Mouse (Mus musculus) intestine, postnatal 0 days (tissue): ENCODE measurements at regions not wholly inside any gene's neighbourhood (a gene's known extent, or its start where the extent isn't known, plus 50 kb on each side); places are given as distances from the start of the nearest gene placed in this dataset.

Source experiments
- ATAC-seq: fragments of 200-750 bp; cut with Nextera tagmentation; 2 replicates; pipeline ENCODE4 v1.8.0; 2017; ENCODE audit warnings: mild to moderate bottlenecking, moderate TSS enrichment, moderate library complexity
- H3K27ac ChIP-seq: fragments of 300-500 bp; sonication (generic); 2 replicates; pipeline ENCODE4 v1.5.1; 2014; ENCODE audit warnings: mild to moderate bottlenecking, low read depth, low read length, moderate library complexity
- H3K27me3 ChIP-seq: fragments of 300-500 bp; sonication (generic); replicated peaks from 2 replicates; pipeline ENCODE4 v1.6.1; 2014; ENCODE audit warnings: low read length, mixed read lengths; ENCODE audit not compliant: control insufficient read depth, insufficient read depth
- H3K36me3 ChIP-seq: fragments of 300-500 bp; sonication (generic); 2 replicates; pipeline ENCODE4 v1.6.1; 2014; ENCODE audit warnings: mild to moderate bottlenecking, moderate library complexity; ENCODE audit not compliant: control insufficient read depth, insufficient read depth
- H3K4me1 ChIP-seq: fragments of 300-500 bp; sonication (generic); replicated peaks from 2 replicates; pipeline ENCODE4 v1.6.1; 2014; ENCODE audit warnings: antibody characterized with exemption, low read length, mixed read lengths; ENCODE audit not compliant: control insufficient read depth, insufficient read depth
- H3K4me2 ChIP-seq: fragments of 300-500 bp; sonication (generic); replicated peaks from 2 replicates; pipeline ENCODE4 v1.6.1; 2014; ENCODE audit warnings: low read depth, mild to moderate bottlenecking, moderate library complexity
- H3K4me3 ChIP-seq: fragments of 300-500 bp; sonication (generic); 2 replicates; pipeline ENCODE4 v1.5.1; 2014; ENCODE audit warnings: low read depth, low read length
- H3K9ac ChIP-seq: fragments of 300-500 bp; sonication (generic); 2 replicates; pipeline ENCODE4 v1.6.1; 2014; ENCODE audit warnings: mild to moderate bottlenecking, low read depth, low read length
- H3K9me3 ChIP-seq: fragments of 300-500 bp; sonication (generic); 2 replicates; pipeline ENCODE4 v1.6.1; 2016; ENCODE audit warnings: mixed run types; ENCODE audit not compliant: control insufficient read depth
- CTCF ChIP-seq: sonication (generic); IDR thresholded peaks from 2 replicates; pipeline ENCODE4 v1.5.1; 2016; ENCODE audit warnings: low read depth, mild to moderate bottlenecking, control low read depth, antibody characterized with exemption, moderate library complexity
- WGBS: fragments of 180-500 bp; shearing (Covaris S2); extraction: QIAGEN DNeasy Blood & Tissue Kit; methylation state at CpG from one replicate; pipeline ENCODE4 v1.1.7; 2014; 5-methylcytosine and 5-hydroxymethylcytosine counted together

DNA sequence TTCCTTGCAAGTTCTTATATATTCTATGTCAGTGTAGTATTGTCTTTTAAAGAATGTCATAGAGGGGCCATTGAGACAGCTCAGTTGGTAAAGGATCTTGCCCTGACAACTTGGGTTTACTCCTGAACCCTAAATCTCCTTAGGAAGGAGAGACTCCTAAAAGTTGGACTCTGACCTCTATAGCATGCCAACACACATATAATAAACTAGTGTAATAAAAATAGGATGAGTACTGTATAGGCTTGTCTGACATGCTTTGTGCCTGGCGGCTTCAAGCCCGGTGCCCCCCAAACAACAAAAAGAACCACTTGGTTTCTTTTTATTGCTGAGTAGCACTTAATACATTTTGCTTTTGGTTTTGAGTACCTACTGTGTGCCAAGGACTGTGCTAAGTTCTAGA, 65.4 kb upstream of the Smg1 start:
- peak; percentile 63 for ATAC-seq
- TF ChIP-seq CTCF = no peak
- 27% methylated on average over 2 of the region's 2 CpGs for WGBS
- Histone ChIP-seq H3K4me3 (no peak overlapping the region), H3K4me2 (no peak overlapping the region), H3K27me3 (no peaks in the 10 kb centered on the region), H3K4me1 (peaks cover 5% of the 10 kb centered on the region; the same call in 1 of the 2 replicates), H3K27ac (no peak overlapping the region), H3K9ac (no peak overlapping the region), H3K36me3 (no peaks in the 10 kb centered on the region), H3K9me3 (no peaks in the 10 kb centered on the region)

DNA sequence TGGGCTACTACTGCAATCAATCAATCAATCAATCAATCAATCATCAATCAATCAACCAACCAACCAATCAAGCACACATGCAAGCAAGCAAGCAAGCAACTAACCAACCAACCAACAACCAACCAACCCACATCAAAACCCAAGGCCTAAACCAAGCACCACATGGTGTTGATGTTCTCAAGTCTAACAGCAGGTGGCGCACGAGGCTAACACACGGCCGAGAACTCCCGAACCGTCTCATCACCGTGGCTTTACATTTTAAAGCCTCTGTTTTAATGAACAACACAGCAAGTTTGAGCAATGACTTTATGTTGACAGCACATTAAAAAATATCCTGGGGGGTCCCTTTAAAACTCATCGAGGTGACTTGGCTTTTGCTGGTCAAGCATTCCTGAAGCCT, 61.3 kb upstream of the Smg1 start:
- Histone ChIP-seq H3K27ac (no peak overlapping the region), H3K4me3 (no peak overlapping the region), H3K36me3 (no peaks in the 10 kb centered on the region), H3K4me2 (no peak overlapping the region), H3K9ac (no peak overlapping the region), H3K4me1 (no peaks in the 10 kb centered on the region), H3K9me3 (no peaks in the 10 kb centered on the region), H3K27me3 (no peaks in the 10 kb centered on the region)
- peak; percentile 98 for TF ChIP-seq CTCF
- ATAC-seq = no peak
- WGBS = under 1% methylated on average over 8 of the region's 8 CpGs

DNA sequence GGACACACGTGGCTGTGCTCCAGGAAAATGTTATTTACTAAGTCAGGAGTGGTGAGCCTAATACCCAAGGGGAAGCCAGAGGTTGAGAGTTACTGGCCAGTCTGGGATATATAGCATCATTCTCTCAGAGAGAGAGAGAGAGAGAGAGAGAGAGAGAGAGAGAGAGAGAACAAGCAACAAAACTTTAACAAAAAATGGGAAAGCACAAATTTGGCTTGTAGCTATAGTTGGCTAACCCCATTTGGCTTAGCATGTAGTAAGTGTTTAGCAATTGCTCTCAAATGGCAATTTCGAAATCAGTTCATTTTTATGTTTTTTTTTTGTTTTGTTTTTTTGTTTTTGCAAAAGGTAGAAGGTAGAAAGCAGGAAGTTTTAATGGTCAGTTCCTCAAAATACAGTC, 60.9 kb upstream of the Smg1 start:
- 64% methylated on average over 2 of the region's 2 CpGs for WGBS
- no peak for TF ChIP-seq CTCF

DNA sequence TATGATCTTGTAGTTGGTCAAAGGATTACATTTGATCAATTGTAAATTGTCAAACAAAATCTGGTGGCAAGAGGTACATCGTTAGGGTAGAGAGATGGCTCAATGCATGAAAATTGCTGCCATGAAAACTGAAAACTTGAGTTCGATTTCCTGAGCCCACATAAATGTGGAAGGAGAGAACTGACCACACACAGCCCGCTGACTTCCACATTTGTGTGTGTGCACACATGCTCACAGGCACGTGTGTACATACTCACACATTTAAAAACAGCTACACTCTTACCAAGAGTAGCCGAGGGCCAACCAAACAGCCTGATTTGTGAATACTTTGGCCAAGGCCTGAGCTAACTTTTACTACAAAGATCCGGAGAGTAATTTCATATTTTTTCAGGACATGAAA, 60.5 kb upstream of the Smg1 start:
- Histone ChIP-seq H3K4me1 (no peaks in the 10 kb centered on the region), H3K27me3 (no peaks in the 10 kb centered on the region), H3K9me3 (no peaks in the 10 kb centered on the region), H3K4me2 (no peak overlapping the region), H3K27ac (no peak overlapping the region), H3K36me3 (no peaks in the 10 kb centered on the region), H3K4me3 (no peak overlapping the region), H3K9ac (no peak overlapping the region)
- 86% methylated on average over 6 of the region's 6 CpGs for WGBS
- TF ChIP-seq CTCF = no peak
- no peak for ATAC-seq

More for the DNA sequence above, 60.9 kb upstream of the Smg1 start:
- H3K9me3 ChIP-seq = no peaks in the 10 kb centered on the region
- no peaks in the 10 kb centered on the region for H3K4me1 ChIP-seq
- H3K4me3 ChIP-seq = no peak overlapping the region
- no peaks in the 10 kb centered on the region for H3K27me3 ChIP-seq
- H3K4me2 ChIP-seq = no peak overlapping the region
- H3K27ac ChIP-seq = no peak overlapping the region
- no peak overlapping the region for H3K9ac ChIP-seq
- no peaks in the 10 kb centered on the region for H3K36me3 ChIP-seq
- no peak for ATAC-seq

DNA sequence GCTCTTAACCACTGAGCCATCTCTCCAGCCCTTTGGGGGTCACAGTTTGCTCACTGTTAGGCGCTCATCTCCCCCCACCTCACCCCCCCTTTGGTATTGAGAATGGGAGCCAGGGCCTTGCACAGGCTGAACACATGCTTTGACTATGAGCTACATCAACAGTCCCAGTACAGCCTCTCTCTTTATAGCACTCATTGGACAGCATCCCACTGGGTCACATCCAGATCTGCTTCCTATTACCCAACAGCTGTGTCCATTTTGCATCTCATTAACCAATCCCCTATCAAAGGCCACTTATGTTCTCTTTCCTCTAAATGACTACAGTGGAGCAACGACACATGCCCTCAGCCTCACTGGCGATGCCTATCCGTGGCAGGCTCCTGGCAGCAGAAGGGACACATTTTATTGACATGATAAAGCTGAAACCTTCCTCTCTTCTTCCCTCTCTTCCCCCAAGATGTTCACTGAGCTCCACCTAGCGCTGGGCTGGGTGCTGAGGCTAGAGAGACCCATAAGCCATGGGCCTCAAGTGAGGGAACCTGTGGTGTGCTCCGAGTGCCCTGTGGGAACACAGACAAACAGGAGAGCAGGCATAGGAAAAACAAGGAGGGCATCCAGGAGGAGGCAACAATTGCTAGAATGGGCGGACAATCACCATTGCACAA, 57.3 kb upstream of the Smg1 start:
- H3K27me3 ChIP-seq = no peaks in the 10 kb centered on the region
- 73% methylated on average over 7 of the region's 7 CpGs for WGBS
- no peak overlapping the region for H3K9ac ChIP-seq
- no peak overlapping the region for H3K4me2 ChIP-seq
- H3K4me1 ChIP-seq = no peaks in the 10 kb centered on the region
- no peaks in the 10 kb centered on the region for H3K9me3 ChIP-seq
- ATAC-seq = no peak
- H3K27ac ChIP-seq = no peak overlapping the region
- H3K4me3 ChIP-seq = no peak overlapping the region
- TF ChIP-seq CTCF = peak; percentile 40
- H3K36me3 ChIP-seq = no peaks in the 10 kb centered on the region

DNA sequence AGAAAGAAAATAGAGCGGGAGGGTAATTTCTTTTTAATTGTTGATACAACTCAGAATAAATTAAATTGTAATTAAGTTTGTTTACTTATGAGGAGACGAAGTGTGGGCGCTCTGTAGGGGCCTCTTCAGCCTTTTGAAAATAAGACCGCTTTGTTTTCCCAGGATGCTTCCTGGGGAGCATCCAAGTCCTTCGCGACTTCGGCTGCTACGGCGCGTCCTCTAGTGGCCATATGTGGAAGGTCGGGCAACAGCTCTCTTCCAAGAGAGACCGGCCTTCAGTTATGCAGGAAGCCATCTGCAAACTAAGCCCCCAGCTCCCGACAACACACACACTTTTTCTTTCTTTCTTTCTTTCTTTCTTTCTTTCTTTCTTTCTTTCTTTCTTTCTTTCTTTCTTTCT, 54.1 kb upstream of the Smg1 start:
- 4% methylated on average over 13 of the region's 13 CpGs for WGBS
- no peaks in the 10 kb centered on the region for H3K36me3 ChIP-seq
- H3K9me3 ChIP-seq = no peaks in the 10 kb centered on the region; the same call in 1 of the 2 replicates
- H3K27ac ChIP-seq = no peak overlapping the region
- no peak overlapping the region for H3K4me3 ChIP-seq
- H3K4me1 ChIP-seq = no peaks in the 10 kb centered on the region
- no peak overlapping the region for H3K9ac ChIP-seq
- ATAC-seq = peak; percentile 51
- TF ChIP-seq CTCF = peak; percentile 94
- H3K27me3 ChIP-seq = no peaks in the 10 kb centered on the region
- no peak overlapping the region for H3K4me2 ChIP-seq
